Mouse (Mus musculus) cerebral cortex, adult 2 months (tissue): ENCODE measurements around the gene Eda.

ENCODE experiments used
- WGBS: fragments of 180-500 bp; shearing (Covaris S2); methylation state at CpG from one replicate; pipeline ENCODE4 v1.1.7; 2018; 5-methylcytosine and 5-hydroxymethylcytosine counted together

Eda gene

GRCm38 (mm10) chrX:99975250-99975984, at the start of gene Eda:
Gene Eda (plus strand): TSS chrX:99975606.
- WGBS, result 5% methylated on average over 31 of the region's 49 CpGs

- WGBS, result 84% methylated on average over 4 of the region's 4 CpGs
Measured at GRCm38 (mm10) chrX:99961002-99961401, 14.4 kb upstream of the Eda start.

- WGBS, result 87% methylated on average over 1 of the region's 1 CpGs
Measured at GRCm38 (mm10) chrX:99970111-99970510, 5.3 kb upstream of the Eda start.

- 63% methylated on average over 3 of the region's 3 CpGs for WGBS
Measured at GRCm38 (mm10) chrX:99974381-99974780, 1.0 kb upstream of the Eda start.

- WGBS, result 10% methylated on average over 5 of the region's 5 CpGs
Measured at GRCm38 (mm10) chrX:99974803-99975202, 603 bp upstream of the Eda start.

- 5% methylated on average over 42 of the region's 48 CpGs for WGBS
Measured at GRCm38 (mm10) chrX:99975985-99976924, 849 bp downstream of the Eda start.

- WGBS, result 59% methylated on average over 2 of the region's 2 CpGs
Measured at GRCm38 (mm10) chrX:99978354-99978753, 2.9 kb downstream of the Eda start.

- WGBS, result 96% methylated on average over 1 of the region's 1 CpGs
Measured at GRCm38 (mm10) chrX:99993434-99993833, 18.0 kb downstream of the Eda start.

GRCm38 (mm10) chrX:99999342-99999741, 23.9 kb downstream of the Eda start:
- 95% methylated on average over 2 of the region's 2 CpGs for WGBS

GRCm38 (mm10) chrX:100118362-100118761, 143.0 kb downstream of the Eda start:
- 40% methylated on average over 1 of the region's 1 CpGs for WGBS

- 52% methylated on average over 2 of the region's 2 CpGs for WGBS
Measured at GRCm38 (mm10) chrX:100195286-100195685, 219.9 kb downstream of the Eda start.

- WGBS, result 79% methylated on average over 2 of the region's 2 CpGs
Measured at GRCm38 (mm10) chrX:100340687-100341086, 365.3 kb downstream of the Eda start.

- WGBS, result 84% methylated on average over 2 of the region's 2 CpGs
Measured at GRCm38 (mm10) chrX:100344433-100344832, 369.0 kb downstream of the Eda start.

GRCm38 (mm10) chrX:100356974-100357373, 381.6 kb downstream of the Eda start:
- WGBS, result 67% methylated on average over 2 of the region's 2 CpGs

- 96% methylated on average over 1 of the region's 1 CpGs for WGBS
Measured at GRCm38 (mm10) chrX:100389887-100390286, 414.5 kb downstream of the Eda start.

GRCm38 (mm10) chrX:100392304-100392703, 416.9 kb downstream of the Eda start:
- 27% methylated on average over 6 of the region's 6 CpGs for WGBS

GRCm38 (mm10) chrX:100394223-100394861, 418.9 kb downstream of the Eda start:
- 74% methylated on average over 7 of the region's 7 CpGs for WGBS

GRCm38 (mm10) chrX:100395026-100395425, 419.6 kb downstream of the Eda start:
- WGBS, result 84% methylated on average over 8 of the region's 8 CpGs

GRCm38 (mm10) chrX:100401657-100402056, 426.3 kb downstream of the Eda start:
- 80% methylated on average over 5 of the region's 5 CpGs for WGBS

- 76% methylated on average over 1 of the region's 1 CpGs for WGBS
Measured at GRCm38 (mm10) chrX:100409245-100409644, 433.8 kb downstream of the Eda start.

- 95% methylated on average over 21 of the region's 21 CpGs for WGBS
Measured at GRCm38 (mm10) chrX:100428693-100429092, 453.3 kb downstream of the Eda start, which contains the start of gene Otud6a. Gene Otud6a (plus strand): TSS chrX:100429013.

- 91% methylated on average over 3 of the region's 3 CpGs for WGBS
Measured at GRCm38 (mm10) chrX:100432311-100432710, 456.9 kb downstream of the Eda start.
